Mouse (Mus musculus): ENCODE results near the gene Mettl1.
"Not testable (repeated sequence)": the region's sequence is repeated elsewhere in the genome, so short reads cannot be mapped to it uniquely, and the experiment has no call there.

DNA sequence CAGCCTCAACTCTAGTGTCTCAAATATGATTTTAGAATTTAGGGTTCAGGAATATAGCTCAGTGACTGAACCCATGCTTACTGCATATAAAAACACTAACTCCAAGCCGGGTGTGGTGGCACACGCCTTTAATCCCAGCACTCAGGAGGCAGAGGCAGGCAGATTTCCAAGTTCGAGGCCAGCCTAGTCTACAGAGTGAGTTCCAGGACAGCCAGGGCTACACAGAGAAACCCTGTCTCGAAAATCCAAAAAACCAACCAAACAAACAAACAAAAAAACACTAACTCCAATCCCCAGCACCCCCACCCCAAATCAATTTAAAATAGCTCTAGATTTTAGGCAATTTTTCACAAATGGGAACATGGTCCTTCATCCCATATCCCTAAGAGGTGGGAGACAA, 20.9 kb downstream of the Mettl1 start:
- not testable (repeated sequence) for TF ChIP-seq POLR2A, CTCF (IDR thresholded peaks at IDR 0.05; ENCODE audit: insufficient read depth, low read depth, low read length)

Data from olfactory bulb, adult 2 months (tissue).